Mouse (Mus musculus): ENCODE data around the gene Psme4. TPM values are rescaled to one million over a fixed set of nuclear protein-coding genes. Genes with fewer than 3 reads are reported as not detected.

Gene Psme4
- polyA plus RNA-seq (2012; rRNA removed), result 11.6 and 12.2 TPM in 2 replicates

DNA sequence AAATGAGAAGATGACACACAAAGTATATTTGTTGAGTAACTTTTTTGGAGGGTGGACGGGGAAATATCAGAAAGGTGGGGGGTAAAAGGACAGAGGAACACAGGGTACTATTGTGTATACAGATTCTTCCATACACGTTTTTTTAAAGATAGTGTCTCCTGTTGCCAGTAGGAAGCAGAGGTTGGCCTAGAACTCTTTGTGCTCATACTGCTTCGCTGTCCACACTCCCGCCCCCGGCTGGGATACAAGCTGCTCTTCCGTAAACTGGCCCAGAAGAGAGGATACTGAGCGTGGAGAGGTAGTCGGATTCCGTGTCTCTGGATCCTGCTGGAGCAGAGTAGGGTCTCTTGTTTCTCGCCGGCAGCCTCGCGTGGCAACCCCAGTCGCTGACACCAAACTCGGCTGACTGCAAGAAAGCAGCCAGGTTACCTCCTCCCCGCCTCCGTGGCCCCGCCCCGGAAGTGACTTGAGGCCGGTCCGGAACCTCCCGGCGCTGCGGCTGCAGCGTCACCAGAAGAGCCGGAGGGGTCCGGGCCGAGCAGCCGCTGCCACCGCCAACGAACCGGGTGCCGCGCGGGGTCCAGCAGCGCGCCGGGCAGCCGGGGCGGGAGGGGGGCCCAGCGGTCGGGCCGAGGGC is at the start of gene Psme4:
TSS of gene Psme4 (plus strand) at position 460 of the 637 bp plus-strand sequence.

DNA sequence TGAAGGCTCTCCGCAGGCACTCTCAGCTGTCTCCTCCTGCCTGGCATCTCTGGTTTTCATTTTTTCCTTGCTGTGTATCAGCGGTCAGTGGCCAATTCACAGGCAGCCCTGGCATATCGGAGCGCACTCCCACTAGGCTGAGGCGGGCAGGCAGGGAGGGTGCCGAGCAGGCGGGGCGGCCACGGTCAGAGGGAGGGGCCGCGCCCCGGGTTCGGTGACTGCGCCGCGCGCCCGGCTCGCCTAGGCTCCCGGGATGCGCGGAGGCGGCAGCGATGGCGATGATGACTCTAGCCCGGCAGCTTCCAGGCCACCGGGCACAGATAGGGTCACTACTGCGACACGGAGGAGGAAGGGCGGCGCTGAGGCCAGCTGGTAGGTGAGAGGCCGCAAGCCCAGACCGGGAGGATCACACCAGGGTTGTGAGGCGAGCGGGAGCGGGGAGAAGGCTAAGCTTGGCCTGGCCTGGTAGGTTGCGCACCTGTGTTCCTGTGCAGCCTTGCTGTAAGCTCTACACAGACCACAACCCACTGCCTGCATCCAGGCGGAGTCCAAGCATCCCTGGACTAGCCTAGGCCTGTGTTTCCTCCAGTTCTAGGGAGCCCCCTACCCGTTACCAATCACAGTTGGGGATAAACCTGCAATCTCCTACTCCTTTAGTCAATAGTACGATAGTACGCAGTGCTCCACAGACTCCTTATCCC is 113.8 kb downstream of the Psme4 start, which contains the start of the genes Gpr75 and Asb3:
TSS of gene Gpr75 (plus strand) at position 188 of the 701 bp plus-strand sequence.
TSS of gene Asb3 (plus strand) at position 246 of the 701 bp plus-strand sequence.

Other genes starting within 250 kb of the Psme4 start
- 1.2 and 1.6 TPM in 2 replicates for gene Acyp2, start 122.1 kb upstream of the Psme4 start, polyA plus RNA-seq (2012; rRNA removed)
- gene Gpr75, start 113.6 kb downstream of the Psme4 start, polyA plus RNA-seq (2012; rRNA removed), result 0.02 TPM in 1 of 2 replicates, not detected in the other
- gene Asb3, start 113.7 kb downstream of the Psme4 start, polyA plus RNA-seq (2012; rRNA removed), result 4.3 and 4.4 TPM in 2 replicates
- gene Erlec1, start 182.6 kb downstream of the Psme4 start, polyA plus RNA-seq (2012; rRNA removed), result 12.3 and 13.5 TPM in 2 replicates
- gene Chac2, start 214.6 kb downstream of the Psme4 start, polyA plus RNA-seq (2012; rRNA removed), result 20.4 and 24.0 TPM in 2 replicates